10 mouse cellular contexts compared by ENCODE assay signal in genomic region chr11:77875847-77876759, GRCm38 (mm10). TPM values are rescaled to one million over a fixed set of nuclear protein-coding genes. Genes with fewer than 3 reads are reported as not detected.
DNase-seq lines count a peak whose midpoint lies in the region; ATAC-seq lines count a peak whose summit lies in the region.
"Had no signal": no experiment of that assay in that cellular context is flagged by ENCODE, and none has a peak within 500 bp of the region (broad histone marks: within the 10 kb centered on the region; RNA-seq: fewer than 3 reads in every experiment).

No protein-coding gene starts in this region.

- DNase-seq in heart, adult 18-20 months: peak; percentile 38 to 48
- DNase-seq in heart, adult 9 months (ENCODE audit: low spot score in 2 of 2): no peak
- peak; percentile 3 for DNase-seq in c-Kit-positive CD71-negative TER-119-negative erythroid progenitor cells, embryonic 14.5 days (ENCODE audit: low read depth)
- peak; percentile 60 for DNase-seq in midbrain, embryonic 14.5 days
- DNase-seq in left cerebral cortex, adult 11 months (ENCODE audit: low spot score): no peak
- no peak for DNase-seq in urinary bladder, adult 2 months (ENCODE audit: low spot score)

- no peaks in the 10 kb centered on the region for H3K27me3 ChIP-seq in heart, embryonic 14.5 days (ENCODE audit: control insufficient read depth, insufficient read depth, low read length)
- no peaks in the 10 kb centered on the region; the same call in 1 of the 2 replicates for H3K27me3 ChIP-seq in midbrain, embryonic 14.5 days (ENCODE audit: control insufficient read depth, insufficient read depth, low read length)
- 0 out of 2 replicates have a peak, but pooled peaks cover 3% of the 10 kb centered on the region for H3K27me3 ChIP-seq in kidney, embryonic 14.5 days (ENCODE audit: control insufficient read depth, insufficient read depth, low read length)

- H3K9ac ChIP-seq in heart, embryonic 14.5 days (ENCODE audit: low read length): peak overlapping the region; percentile 59
- peak overlapping the region; percentile 24; the same call in 1 of the 2 replicates for H3K9ac ChIP-seq in midbrain, embryonic 14.5 days (replicated peaks; ENCODE audit: low read length)
- no peak overlapping the region for H3K9ac ChIP-seq in kidney, embryonic 14.5 days (ENCODE audit: low read depth, low read length)

- H3K36me3 ChIP-seq in heart, embryonic 14.5 days (ENCODE audit: control insufficient read depth, insufficient read depth, low read length): no peaks in the 10 kb centered on the region
- H3K36me3 ChIP-seq in midbrain, embryonic 14.5 days (ENCODE audit: control insufficient read depth, insufficient read depth, low read length): no peaks in the 10 kb centered on the region
- H3K36me3 ChIP-seq in kidney, embryonic 14.5 days (ENCODE audit: control insufficient read depth, insufficient read depth, low read length): no peaks in the 10 kb centered on the region

- no peak overlapping the region for H3K4me3 ChIP-seq in heart, embryonic 14.5 days (ENCODE audit: control insufficient read depth in 1 of 2, insufficient read depth in 1 of 2, low read depth in 1 of 2, low read length in 2 of 2)
- no peak overlapping the region for H3K4me3 ChIP-seq in midbrain, embryonic 14.5 days (replicated peaks; ENCODE audit: low read depth, low read length)
- no peak overlapping the region for H3K4me3 ChIP-seq in kidney, embryonic 14.5 days (ENCODE audit: low read length)

- WGBS in heart, embryonic 14.5 days: 27% methylated on average over 26 of the region's 26 CpGs
- 41% methylated on average over 26 of the region's 26 CpGs for WGBS in midbrain, embryonic 14.5 days
- WGBS in kidney, embryonic 14.5 days: 65% methylated on average over 26 of the region's 26 CpGs

- peak overlapping the region; percentile 91 to 94 for H3K27ac ChIP-seq in heart, embryonic 14.5 days (replicated peaks in 1 of 2; ENCODE audit: control insufficient read depth in 1 of 2, insufficient read depth in 1 of 2, low read depth in 2 of 2, low read length in 2 of 2)
- H3K27ac ChIP-seq in midbrain, embryonic 14.5 days (replicated peaks; ENCODE audit: low read depth, low read length): peak overlapping the region; percentile 77
- no peak overlapping the region for H3K27ac ChIP-seq in kidney, embryonic 14.5 days (ENCODE audit: low read depth, low read length)

- ATAC-seq in heart, embryonic 14.5 days (ENCODE audit: insufficient number of reproducible peaks, insufficient read depth, low FRiP score, low read depth): peak; percentile 73
- ATAC-seq in midbrain, embryonic 14.5 days (ENCODE audit: low FRiP score, low TSS enrichment): peak; percentile 41; the same call in 1 of the 2 replicates
- no peak for ATAC-seq in kidney, embryonic 14.5 days (ENCODE audit: low FRiP score, low TSS enrichment)

- no peaks in the 10 kb centered on the region for H3K9me3 ChIP-seq in heart, embryonic 14.5 days (ENCODE audit: control insufficient read depth, low read length)
- H3K9me3 ChIP-seq in midbrain, embryonic 14.5 days (ENCODE audit: control insufficient read depth, low read length): no peaks in the 10 kb centered on the region
- H3K9me3 ChIP-seq in kidney, embryonic 14.5 days (ENCODE audit: control insufficient read depth, low read length): no peaks in the 10 kb centered on the region

- peaks cover 34 to 46% of the 10 kb centered on the region in 2 experiments for H3K4me1 ChIP-seq in heart, embryonic 14.5 days (ENCODE audit: control insufficient read depth in 2 of 2, insufficient read depth in 2 of 2, low read length in 2 of 2)
- H3K4me1 ChIP-seq in midbrain, embryonic 14.5 days (ENCODE audit: control insufficient read depth, insufficient read depth, low read length): peaks cover 54% of the 10 kb centered on the region
- H3K4me1 ChIP-seq in kidney, embryonic 14.5 days (ENCODE audit: control insufficient read depth, insufficient read depth, low read length): no peaks in the 10 kb centered on the region; the same call in 1 of the 2 replicates

- peak overlapping the region; percentile 54 for H3K4me2 ChIP-seq in heart, embryonic 14.5 days (ENCODE audit: low read length)
- 0 out of 2 replicates have a peak overlapping the region, but pooled peaks have one; percentile 4 for H3K4me2 ChIP-seq in midbrain, embryonic 14.5 days (ENCODE audit: low read length)
- H3K4me2 ChIP-seq in kidney, embryonic 14.5 days (replicated peaks; ENCODE audit: low read depth, low read length): no peak overlapping the region

RNA-seq across cellular contexts. Expression of gene Pipox, which starts 17.8 kb away (rescaled TPM):
- total RNA-seq in heart, adult 18-20 months (2021): under 1 TPM; 0.50 to 0.87 TPM
- 3.8 and 3.9 TPM in 2 replicates for polyA plus RNA-seq in heart, embryonic 14.5 days (2014; fragmentation: Nextera tagmentation; extraction: Ambion mirVana)
- 4.0 and 4.2 TPM in 2 replicates for polyA plus RNA-seq in midbrain, embryonic 14.5 days (2014; fragmentation: Nextera tagmentation; extraction: Ambion mirVana)
- 0.37 and 0.66 TPM in 2 replicates for polyA plus RNA-seq in urinary bladder, adult 2 months (2012; rRNA removed)
- 3.2 and 6.2 TPM in 2 replicates for polyA plus RNA-seq in kidney, embryonic 14.5 days (2014; fragmentation: Nextera tagmentation; extraction: Ambion mirVana)
- total RNA-seq: gastrocnemius, adult 8-10 months; neutrophil, adult 5-6 weeks had no signal

RNA-seq across cellular contexts. Expression of gene Sez6, which starts 54.5 kb away (rescaled TPM):
- total RNA-seq in heart, adult 18-20 months (2021): under 1 TPM; 0.12 to 0.31 TPM
- polyA plus RNA-seq in heart, embryonic 14.5 days (2014; fragmentation: Nextera tagmentation; extraction: Ambion mirVana): 0.15 TPM in 1 of 2 replicates, not detected in the other
- polyA plus RNA-seq in midbrain, embryonic 14.5 days (2014; fragmentation: Nextera tagmentation; extraction: Ambion mirVana): 121 and 124 TPM in 2 replicates
- polyA plus RNA-seq in urinary bladder, adult 2 months (2012; rRNA removed): 0.09 and 0.21 TPM in 2 replicates
- not detected in 2 replicates for polyA plus RNA-seq in kidney, embryonic 14.5 days (2014; fragmentation: Nextera tagmentation; extraction: Ambion mirVana)
- total RNA-seq: neutrophil, adult 5-6 weeks had no signal

Comparison
In these comparisons a context has a peak if more than half of its experiments do, and no peak if none do; other contexts are left out.
1. DNase-seq: peak in heart, adult 18-20 months (2 of 2), c-Kit-positive CD71-negative TER-119-negative erythroid progenitor cells, embryonic 14.5 days (single experiment) and midbrain, embryonic 14.5 days (single experiment); none in heart, adult 9 months (0 of 2), left cerebral cortex, adult 11 months (single experiment) and urinary bladder, adult 2 months (single experiment).
2. RNA of gene Sez6, which starts 54.5 kb away (polyA plus RNA-seq): 121 to 124 TPM in midbrain, embryonic 14.5 days; 0.09 to 0.21 TPM in urinary bladder, adult 2 months, 0.15 TPM in heart, embryonic 14.5 days and not detected in kidney, embryonic 14.5 days; every median in the first group is over 100 times any median in the second.